Mouse (Mus musculus): ENCODE measurements around the gene Dnm3. TPM values are rescaled to one million over a fixed set of nuclear protein-coding genes. Genes with fewer than 3 reads are reported as not detected.
A peak's percentile ranks its signal among the peaks of the same experiment; 100 is the strongest.

The Dnm3 gene
- polyA plus RNA-seq, 1 experiment = 1.6 TPM

- Histone ChIP-seq H3K79me3 (ENCODE audit: low read depth) (peaks cover 10% of the 10 kb centered on the region), H3K4me3 (ENCODE audit: insufficient read depth, poor library complexity, severe bottlenecking) (no peak overlapping the region), H3ac (ENCODE audit: control insufficient read depth, insufficient read length, low read depth) (no peak overlapping the region), H3K79me2 (ENCODE audit: control insufficient read depth, insufficient read depth) (peaks cover 22% of the 10 kb centered on the region), H3K27me3 (ENCODE audit: control insufficient read depth, insufficient read depth, insufficient read length) (no peaks in the 10 kb centered on the region), H3K36me3 (ENCODE audit: control insufficient read depth, insufficient read depth) (peaks cover 9% of the 10 kb centered on the region)
- TF ChIP-seq CTCF (IDR thresholded peaks at IDR 0.05; ENCODE audit: control insufficient read depth, insufficient read depth, insufficient read length) (no peak), FOSL1 (IDR thresholded peaks at IDR 0.05; ENCODE audit: insufficient read depth, low read length, poor library complexity, severe bottlenecking) (no peak), MYOD1 (IDR thresholded peaks at IDR 0.05; ENCODE audit: control insufficient read depth, insufficient read length, low read depth) (no peak)
Measured at GRCm38 (mm10) chr1:161972233-161972632, 505.6 kb downstream of the Dnm3 start.

GRCm38 (mm10) chr1:161970874-161971273 is 507.0 kb downstream of the Dnm3 start:
- H3K4me3 ChIP-seq (ENCODE audit: insufficient read depth, poor library complexity, severe bottlenecking) = no peak overlapping the region
- peaks cover 9% of the 10 kb centered on the region for H3K36me3 ChIP-seq (ENCODE audit: control insufficient read depth, insufficient read depth)
- H3K79me2 ChIP-seq (ENCODE audit: control insufficient read depth, insufficient read depth) = peaks cover 22% of the 10 kb centered on the region
- TF ChIP-seq MYOG (IDR thresholded peaks at IDR 0.05; ENCODE audit: control insufficient read depth, extremely low read depth, insufficient read length) (no peak), MAX (IDR thresholded peaks at IDR 0.05) (no peak), USF1 (IDR thresholded peaks at IDR 0.05; ENCODE audit: low read depth) (no peak), FOSL1 (IDR thresholded peaks at IDR 0.05; ENCODE audit: insufficient read depth, low read length, poor library complexity, severe bottlenecking) (no peak), CEBPB (IDR thresholded peaks at IDR 0.05; ENCODE audit: low read depth) (no peak), MYOD1 (IDR thresholded peaks at IDR 0.05; ENCODE audit: control insufficient read depth, insufficient read length, low read depth) (no peak), CTCF (IDR thresholded peaks at IDR 0.05; ENCODE audit: control insufficient read depth, insufficient read depth, insufficient read length) (no peak)
- peaks cover 10% of the 10 kb centered on the region for H3K79me3 ChIP-seq (ENCODE audit: low read depth)
- peaks cover 4% of the 10 kb centered on the region for H3K27me3 ChIP-seq (ENCODE audit: control insufficient read depth, insufficient read depth, insufficient read length)
- H3ac ChIP-seq (ENCODE audit: control insufficient read depth, insufficient read length, low read depth) = no peak overlapping the region

- peaks cover 22% of the 10 kb centered on the region for H3K79me2 ChIP-seq (ENCODE audit: control insufficient read depth, insufficient read depth)
- TF ChIP-seq MYOG (IDR thresholded peaks at IDR 0.05; ENCODE audit: control insufficient read depth, extremely low read depth, insufficient read length) (no peak), CEBPB (IDR thresholded peaks at IDR 0.05; ENCODE audit: low read depth) (no peak), MYOD1 (IDR thresholded peaks at IDR 0.05; ENCODE audit: control insufficient read depth, insufficient read length, low read depth) (no peak), FOSL1 (IDR thresholded peaks at IDR 0.05; ENCODE audit: insufficient read depth, low read length, poor library complexity, severe bottlenecking) (no peak), USF1 (IDR thresholded peaks at IDR 0.05; ENCODE audit: low read depth) (no peak), MAX (IDR thresholded peaks at IDR 0.05) (peak; percentile 86), CTCF (IDR thresholded peaks at IDR 0.05; ENCODE audit: control insufficient read depth, insufficient read depth, insufficient read length) (peak; percentile 79)
- H3ac ChIP-seq (ENCODE audit: control insufficient read depth, insufficient read length, low read depth) = peak within 1 kb of the TSS; percentile 75
- peaks cover 9% of the 10 kb centered on the region for H3K36me3 ChIP-seq (ENCODE audit: control insufficient read depth, insufficient read depth)
- H3K79me3 ChIP-seq (ENCODE audit: low read depth) = peaks cover 10% of the 10 kb centered on the region
- peak within 1 kb of the TSS; percentile 59 for H3K4me3 ChIP-seq (ENCODE audit: insufficient read depth, poor library complexity, severe bottlenecking)
- peaks cover 12% of the 10 kb centered on the region for H3K27me3 ChIP-seq (ENCODE audit: control insufficient read depth, insufficient read depth, insufficient read length)
Measured at GRCm38 (mm10) chr1:161968589-161969407, 509.0 kb downstream of the Dnm3 start, which contains the start of gene Pigc. Pigc (plus strand) TSS chr1:161969186.

- Histone ChIP-seq H3K79me3 (ENCODE audit: low read depth) (peaks cover 10% of the 10 kb centered on the region), H3ac (ENCODE audit: control insufficient read depth, insufficient read length, low read depth) (no peak overlapping the region), H3K4me3 (ENCODE audit: insufficient read depth, poor library complexity, severe bottlenecking) (no peak overlapping the region), H3K79me2 (ENCODE audit: control insufficient read depth, insufficient read depth) (peaks cover 22% of the 10 kb centered on the region), H3K36me3 (ENCODE audit: control insufficient read depth, insufficient read depth) (peaks cover 9% of the 10 kb centered on the region), H3K27me3 (ENCODE audit: control insufficient read depth, insufficient read depth, insufficient read length) (peaks cover 17% of the 10 kb centered on the region)
- TF ChIP-seq MYOG (IDR thresholded peaks at IDR 0.05; ENCODE audit: control insufficient read depth, extremely low read depth, insufficient read length) (no peak), MAX (IDR thresholded peaks at IDR 0.05) (no peak), CEBPB (IDR thresholded peaks at IDR 0.05; ENCODE audit: low read depth) (no peak), FOSL1 (IDR thresholded peaks at IDR 0.05; ENCODE audit: insufficient read depth, low read length, poor library complexity, severe bottlenecking) (no peak), CTCF (IDR thresholded peaks at IDR 0.05; ENCODE audit: control insufficient read depth, insufficient read depth, insufficient read length) (no peak), USF1 (IDR thresholded peaks at IDR 0.05; ENCODE audit: low read depth) (no peak), MYOD1 (IDR thresholded peaks at IDR 0.05; ENCODE audit: control insufficient read depth, insufficient read length, low read depth) (no peak)
Measured at GRCm38 (mm10) chr1:161967936-161968335, 509.9 kb downstream of the Dnm3 start.

- Histone ChIP-seq H3K4me3 (ENCODE audit: insufficient read depth, poor library complexity, severe bottlenecking) (no peak overlapping the region), H3ac (ENCODE audit: control insufficient read depth, insufficient read length, low read depth) (no peak overlapping the region), H3K27me3 (ENCODE audit: control insufficient read depth, insufficient read depth, insufficient read length) (peaks cover 28% of the 10 kb centered on the region), H3K79me2 (ENCODE audit: control insufficient read depth, insufficient read depth) (no peaks in the 10 kb centered on the region), H3K79me3 (ENCODE audit: low read depth) (no peaks in the 10 kb centered on the region), H3K36me3 (ENCODE audit: control insufficient read depth, insufficient read depth) (no peaks in the 10 kb centered on the region)
- TF ChIP-seq USF1 (IDR thresholded peaks at IDR 0.05; ENCODE audit: low read depth) = no peak
- TF ChIP-seq MAX (IDR thresholded peaks at IDR 0.05) = no peak
- no peak for TF ChIP-seq MYOD1 (IDR thresholded peaks at IDR 0.05; ENCODE audit: control insufficient read depth, insufficient read length, low read depth)
- no peak for TF ChIP-seq FOSL1 (IDR thresholded peaks at IDR 0.05; ENCODE audit: insufficient read depth, low read length, poor library complexity, severe bottlenecking)
- no peak for TF ChIP-seq CEBPB (IDR thresholded peaks at IDR 0.05; ENCODE audit: low read depth)
- no peak for TF ChIP-seq MYOG (IDR thresholded peaks at IDR 0.05; ENCODE audit: control insufficient read depth, extremely low read depth, insufficient read length)
- TF ChIP-seq CTCF (IDR thresholded peaks at IDR 0.05; ENCODE audit: control insufficient read depth, insufficient read depth, insufficient read length) = no peak
Measured at GRCm38 (mm10) chr1:161962465-161963377, 515.1 kb downstream of the Dnm3 start.

Data from C2C12 (cell line).